18 mouse cellular contexts compared by ENCODE assay signal in the genomic region with DNA sequence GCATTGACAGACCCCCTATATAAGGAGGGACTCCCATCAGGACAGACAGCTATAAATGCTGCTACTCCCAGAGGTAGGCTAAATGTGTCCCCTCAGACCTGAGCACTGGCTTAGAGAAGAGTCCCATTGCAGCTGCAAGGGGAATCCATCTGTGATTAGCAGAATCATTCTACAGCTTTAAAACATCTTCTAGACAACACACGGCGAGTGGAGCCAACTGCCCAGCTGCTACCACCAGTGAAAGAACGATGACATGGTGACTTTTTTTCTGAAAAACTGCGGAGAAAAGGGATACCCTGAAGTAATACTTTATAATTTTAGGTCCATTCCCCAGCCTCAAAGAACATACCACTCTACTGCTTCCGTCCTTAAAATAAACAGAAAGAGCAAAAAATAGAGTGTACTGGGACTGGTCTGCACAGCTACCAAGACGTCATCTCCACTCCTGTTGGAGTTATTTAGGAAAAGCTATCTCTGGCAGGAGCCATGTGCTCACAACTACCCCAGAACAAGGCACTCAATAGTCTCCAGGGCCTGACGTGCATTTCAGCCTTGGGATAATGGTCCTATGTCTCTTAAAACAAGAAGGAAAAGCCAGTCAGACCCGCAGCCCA.
DNase-seq lines count a peak whose midpoint lies in the region; ATAC-seq and TF ChIP-seq lines count a peak whose summit lies in the region.
"Had no signal": no experiment of that assay in that cellular context is flagged by ENCODE, and none has a peak within 500 bp of the region (broad histone marks: within the 10 kb centered on the region; RNA-seq: fewer than 3 reads in every experiment).

No protein-coding gene starts in this region.

- H3K27ac ChIP-seq in lung, embryonic 14.5 days (ENCODE audit: low read depth) = no peak overlapping the region
- H3K27ac ChIP-seq: embryonic facial prominence, embryonic 12.5 days; forebrain, embryonic 15.5 days; gastrocnemius, adult 2 months; hindbrain, embryonic 10.5 days; hindbrain, embryonic 14.5 days had no signal

- 50% methylated on average over 8 of the region's 8 CpGs for WGBS in lung, embryonic 14.5 days

- H3K4me1 ChIP-seq in lung, embryonic 14.5 days (ENCODE audit: insufficient read depth) = no peaks in the 10 kb centered on the region
- H3K4me1 ChIP-seq: embryonic facial prominence, embryonic 12.5 days; hindbrain, embryonic 10.5 days had no signal

- no peaks in the 10 kb centered on the region for H3K36me3 ChIP-seq in lung, embryonic 14.5 days (ENCODE audit: insufficient read depth)
- H3K36me3 ChIP-seq: embryonic facial prominence, embryonic 12.5 days; forebrain, embryonic 15.5 days; hindbrain, embryonic 10.5 days had no signal

- TF ChIP-seq CTCF in lung, embryonic 14.5 days (IDR thresholded peaks at IDR 0.05; ENCODE audit: low read depth) = no peak

- no peak overlapping the region for H3K4me2 ChIP-seq in lung, embryonic 14.5 days
- H3K4me2 ChIP-seq: embryonic facial prominence, embryonic 12.5 days; forebrain, embryonic 15.5 days; hindbrain, embryonic 14.5 days had no signal

- no peaks in the 10 kb centered on the region for H3K9me3 ChIP-seq in lung, embryonic 14.5 days (ENCODE audit: low read depth, low read length)
- H3K9me3 ChIP-seq: embryonic facial prominence, embryonic 12.5 days; forebrain, embryonic 15.5 days; hindbrain, embryonic 10.5 days had no signal

- peak; percentile 88 for ATAC-seq in frontal cortex, adult (ENCODE audit: low TSS enrichment)
- ATAC-seq in lung, embryonic 14.5 days (ENCODE audit: insufficient read depth) = no peak
- ATAC-seq: forebrain, embryonic 15.5 days had no signal

- no peaks in the 10 kb centered on the region for H3K27me3 ChIP-seq in lung, embryonic 14.5 days (ENCODE audit: insufficient read depth, low read length)
- H3K27me3 ChIP-seq: embryonic facial prominence, embryonic 12.5 days; forebrain, embryonic 15.5 days had no signal

- H3K9ac ChIP-seq in lung, embryonic 14.5 days = no peak overlapping the region
- H3K9ac ChIP-seq: embryonic facial prominence, embryonic 12.5 days; forebrain, embryonic 15.5 days; hindbrain, embryonic 14.5 days had no signal

- no peak for DNase-seq in frontal cortex, postnatal 10 days (ENCODE audit: low spot score in 2 of 2)
- peak; percentile 15 for DNase-seq in layer of hippocampus, adult 9-11 months
- no peak for DNase-seq in layer of hippocampus, postnatal 36 days
- peak; percentile 46 for DNase-seq in lung, embryonic 14.5 days
- no peak for DNase-seq in lung, postnatal 14 days
- DNase-seq in right cerebral cortex, adult 18-20 months = peak; percentile 27
- no peak for DNase-seq in right cerebral cortex, postnatal 4 days
- DNase-seq: adrenal gland, postnatal 10 days; cerebellum, adult 11-12 months; cerebellum, adult 9-10 months; cerebellum, postnatal 25 days; gastrocnemius, adult 2 months; gastrocnemius, postnatal 25 days had no signal

- no peak overlapping the region for H3K4me3 ChIP-seq in lung, embryonic 14.5 days (ENCODE audit: low read depth, low read length)
- H3K4me3 ChIP-seq: embryonic facial prominence, embryonic 12.5 days; forebrain, embryonic 15.5 days; gastrocnemius, adult 2 months; hindbrain, embryonic 10.5 days had no signal

Comparison
In these comparisons a context has a peak if more than half of its experiments do, and no peak if none do; other contexts are left out.
1. DNase-seq: peak in layer of hippocampus, adult 9-11 months (single experiment), lung, embryonic 14.5 days (single experiment) and right cerebral cortex, adult 18-20 months (single experiment); none in frontal cortex, postnatal 10 days (0 of 2), layer of hippocampus, postnatal 36 days (0 of 2), lung, postnatal 14 days (single experiment) and right cerebral cortex, postnatal 4 days (single experiment).